Mouse (Mus musculus): ENCODE results near the gene Csrp1.

DNA sequence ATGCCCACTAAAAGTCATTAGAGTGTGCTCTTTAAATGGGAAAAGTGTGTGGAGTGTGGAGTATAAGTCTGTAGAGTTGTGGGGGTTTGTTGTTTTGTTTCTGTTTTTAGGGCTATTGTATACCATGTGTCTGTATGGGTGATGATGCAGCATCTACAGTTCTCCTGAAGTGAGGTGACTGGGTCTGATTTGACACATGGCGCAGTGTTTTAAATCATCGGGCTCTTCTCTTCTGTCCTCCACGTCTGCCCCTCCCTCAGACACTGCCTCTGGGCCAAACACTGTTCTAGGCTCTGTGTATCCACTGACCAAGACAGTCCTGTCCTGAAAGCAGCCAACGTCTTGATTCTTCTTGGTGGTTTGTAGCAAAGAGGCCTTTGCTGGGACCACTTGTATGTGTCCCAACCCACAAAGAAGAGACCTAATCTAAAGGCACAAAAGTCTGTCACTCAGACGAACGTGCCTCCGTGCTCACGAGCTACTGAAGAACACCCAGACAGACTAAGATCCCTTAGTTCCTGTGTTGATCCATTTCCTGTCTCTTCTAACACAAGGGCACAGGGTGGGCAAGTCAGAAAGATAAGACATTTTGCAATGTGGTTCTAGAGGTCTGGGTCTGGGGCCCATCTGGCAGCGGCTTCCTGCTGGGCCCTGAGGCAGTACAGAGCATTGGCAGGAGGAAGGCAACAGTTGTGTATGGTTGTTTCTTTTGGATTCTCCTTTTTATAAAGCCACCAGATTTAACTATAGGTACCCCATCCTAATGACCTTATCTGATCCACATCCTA lies 5.6 kb upstream of the Csrp1 start:
- TF ChIP-seq POLR2A (IDR thresholded peaks at IDR 0.05; ENCODE audit: control insufficient read depth, extremely low read depth, insufficient read depth, low read length, poor library complexity): no peak
- no peak for TF ChIP-seq CTCF (IDR thresholded peaks at IDR 0.05; ENCODE audit: borderline replicate concordance, control insufficient read depth, extremely low read depth, insufficient read depth, low read length, poor library complexity)

Data from thymus, adult 2 months (tissue).